Mouse (Mus musculus) E14TG2a.4 (cell line): ENCODE results near the gene Pbld2.
"Not testable (repeated sequence)": the region's sequence is repeated elsewhere in the genome, so short reads cannot be mapped to it uniquely, and the experiment has no call there.

ENCODE experiments used
- CTCF ChIP-seq: conservative IDR thresholded peaks from 2 replicates; pipeline ENCODE4 v1.5.1; 2014; ENCODE audit warnings: low read length
- POU5F1 ChIP-seq: IDR thresholded peaks from 2 replicates; pipeline ENCODE4 v1.6.1; 2014; ENCODE audit warnings: low read length, borderline replicate concordance

DNA sequence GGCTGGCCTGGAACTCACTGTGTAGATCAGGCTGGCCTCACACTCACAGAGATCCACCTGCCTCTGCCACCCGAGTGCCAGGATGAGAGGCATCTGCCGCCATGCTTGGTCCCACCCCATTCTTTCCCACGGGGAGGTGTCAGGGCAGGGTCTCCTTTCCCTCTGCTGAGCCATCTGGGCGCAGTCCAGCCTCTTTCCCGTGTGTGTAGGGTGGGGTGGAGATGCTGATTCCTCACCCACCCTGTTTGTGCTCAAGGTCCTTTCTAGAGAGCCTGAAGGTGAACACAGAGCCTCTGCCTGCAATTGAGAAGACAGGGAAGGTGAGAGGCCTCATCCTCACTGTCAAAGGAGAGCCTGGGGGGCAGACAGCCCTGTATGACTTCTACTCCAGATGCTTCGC, 30.0 kb downstream of the Pbld2 start:
- not testable (repeated sequence) for TF ChIP-seq CTCF, POU5F1
